Mouse (Mus musculus) stomach, postnatal 0 days (tissue): ENCODE results near the gene Gramd2. TPM values are rescaled to one million over a fixed set of nuclear protein-coding genes. Genes with fewer than 3 reads are reported as not detected.

Experiments
- ATAC-seq: fragments of 200-750 bp; cut with Nextera tagmentation; 2 replicates; pipeline ENCODE4 v1.8.0; 2017; ENCODE audit not compliant: low FRiP score, low TSS enrichment
- DNase-seq: peaks from one replicate; pipeline ENCODE4 v3.0.0-alpha.2; 2016; ENCODE audit warnings: low spot score
- H3K27ac ChIP-seq: fragments of 300-500 bp; sonication (generic); replicated peaks from 2 replicates; pipeline ENCODE4 v1.5.1; 2014; ENCODE audit warnings: mild to moderate bottlenecking, control low read depth
- H3K27me3 ChIP-seq: fragments of 300-500 bp; sonication (generic); 2 replicates; pipeline ENCODE4 v1.6.1; 2014; ENCODE audit warnings: low read length; ENCODE audit not compliant: control insufficient read depth, insufficient read depth
- H3K36me3 ChIP-seq: fragments of 300-500 bp; sonication (generic); 2 replicates; pipeline ENCODE4 v1.6.1; 2014; ENCODE audit warnings: low read length, mixed read lengths; ENCODE audit not compliant: control insufficient read depth, insufficient read depth
- H3K4me1 ChIP-seq: fragments of 300-500 bp; sonication (generic); replicated peaks from 2 replicates; pipeline ENCODE4 v1.6.1; 2014; ENCODE audit warnings: antibody characterized with exemption; ENCODE audit not compliant: control insufficient read depth, insufficient read depth
- H3K4me2 ChIP-seq: fragments of 300-500 bp; sonication (generic); replicated peaks from 2 replicates; pipeline ENCODE4 v1.6.1; 2014; ENCODE audit warnings: low read depth, mild to moderate bottlenecking, control low read depth, moderate library complexity
- H3K4me3 ChIP-seq: fragments of 300-500 bp; sonication (generic); 2 replicates; pipeline ENCODE4 v1.5.1; 2014; ENCODE audit warnings: low read depth, low read length, control low read depth
- H3K9ac ChIP-seq: fragments of 300-500 bp; sonication (generic); 2 replicates; pipeline ENCODE4 v1.6.1; 2014; ENCODE audit warnings: mild to moderate bottlenecking, low read length, control low read depth, mixed read lengths
- H3K9me3 ChIP-seq: fragments of 300-500 bp; sonication (generic); 2 replicates; pipeline ENCODE4 v1.6.1; 2016; ENCODE audit warnings: low read length; ENCODE audit not compliant: control insufficient read depth
- CTCF ChIP-seq: IDR thresholded peaks from 2 replicates; pipeline ENCODE4 v1.5.1; 2016; ENCODE audit warnings: antibody characterized with exemption, low read depth, mild to moderate bottlenecking, moderate library complexity
- EP300 ChIP-seq: optimal IDR thresholded peaks from 2 replicates; pipeline ENCODE3; 2016; ENCODE audit warnings: antibody characterized with exemption
- WGBS: fragments of 180-500 bp; shearing (Covaris S2); extraction: QIAGEN DNeasy Blood & Tissue Kit; methylation state at CpG from one replicate; pipeline ENCODE4 v1.1.7; 2014; 5-methylcytosine and 5-hydroxymethylcytosine counted together
- polyA plus RNA-seq: library from polyadenylated mRNA; unstranded; fragments of >200 nt; fragmentation: Nextera tagmentation; extraction: Ambion mirVana; gene quantifications from 2 replicates; pipeline ENCODE4 v1.2.1, GENCODE M21; 2015

Gramd2 gene
- polyA plus RNA-seq, 1 experiment from 2014 or later, result 5.9 TPM

GRCm38 (mm10) chr9:59691635-59692094 is 11.7 kb downstream of the Gramd2 start:
- TF ChIP-seq CTCF, result no peak
- TF ChIP-seq EP300, result no peak
- Histone ChIP-seq H3K4me3 (peak overlapping the region; percentile 33), H3K27me3 (no peaks in the 10 kb centered on the region), H3K27ac (peak overlapping the region; percentile 82), H3K36me3 (no peaks in the 10 kb centered on the region), H3K9ac (0 out of 2 replicates have a peak overlapping the region, but pooled peaks have one; percentile 43), H3K9me3 (no peaks in the 10 kb centered on the region), H3K4me2 (peak overlapping the region; percentile 62), H3K4me1 (peaks cover 13% of the 10 kb centered on the region)
- peak; percentile 92 for ATAC-seq
- 3% methylated on average over 23 of the region's 23 CpGs for WGBS
- DNase-seq, result peak; percentile 96

- DNase-seq (no peak), ATAC-seq (peak; percentile 27)
- Histone ChIP-seq H3K4me1 (peaks cover 13% of the 10 kb centered on the region), H3K27me3 (no peaks in the 10 kb centered on the region), H3K9me3 (no peaks in the 10 kb centered on the region), H3K4me3 (peak overlapping the region; percentile 33), H3K4me2 (peak overlapping the region; percentile 62), H3K27ac (peak overlapping the region; percentile 82), H3K36me3 (no peaks in the 10 kb centered on the region), H3K9ac (0 out of 2 replicates have a peak overlapping the region, but pooled peaks have one; percentile 43)
- no peak for TF ChIP-seq CTCF
- TF ChIP-seq EP300, result no peak
- WGBS, result 38% methylated on average over 9 of the region's 9 CpGs
Measured at GRCm38 (mm10) chr9:59692145-59692544, 12.2 kb downstream of the Gramd2 start.

- peak overlapping the region; percentile 80 for H3K27ac ChIP-seq
- H3K9me3 ChIP-seq, result no peaks in the 10 kb centered on the region
- WGBS, result 32% methylated on average over 16 of the region's 16 CpGs
- TF ChIP-seq EP300, result no peak
- no peak for TF ChIP-seq CTCF
- no peaks in the 10 kb centered on the region for H3K27me3 ChIP-seq
- no peaks in the 10 kb centered on the region for H3K36me3 ChIP-seq
- peak overlapping the region; percentile 9; the same call in 1 of the 2 replicates for H3K9ac ChIP-seq
- no peak overlapping the region for H3K4me3 ChIP-seq
- peaks cover 13% of the 10 kb centered on the region for H3K4me1 ChIP-seq
- peak; percentile 63 for DNase-seq
- H3K4me2 ChIP-seq, result no peak overlapping the region
- peak; percentile 27 for ATAC-seq
Measured at GRCm38 (mm10) chr9:59694571-59695450, 14.9 kb downstream of the Gramd2 start.

- H3K27me3 ChIP-seq, result no peaks in the 10 kb centered on the region
- peak overlapping the region; percentile 9; the same call in 1 of the 2 replicates for H3K9ac ChIP-seq
- peak overlapping the region; percentile 80 for H3K27ac ChIP-seq
- no peaks in the 10 kb centered on the region for H3K9me3 ChIP-seq
- peaks cover 13% of the 10 kb centered on the region for H3K4me1 ChIP-seq
- DNase-seq, result no peak
- TF ChIP-seq EP300, result no peak
- TF ChIP-seq CTCF, result no peak
- no peak for ATAC-seq
- 39% methylated on average over 3 of the region's 3 CpGs for WGBS
- H3K36me3 ChIP-seq, result no peaks in the 10 kb centered on the region
- H3K4me3 ChIP-seq, result no peak overlapping the region
- H3K4me2 ChIP-seq, result no peak overlapping the region
Measured at GRCm38 (mm10) chr9:59695451-59695813, 15.5 kb downstream of the Gramd2 start.

- H3K4me1 ChIP-seq, result peaks cover 11% of the 10 kb centered on the region
- H3K4me3 ChIP-seq, result no peak overlapping the region
- no peak overlapping the region for H3K27ac ChIP-seq
- H3K9me3 ChIP-seq, result no peaks in the 10 kb centered on the region
- H3K36me3 ChIP-seq, result no peaks in the 10 kb centered on the region
- H3K9ac ChIP-seq, result no peak overlapping the region
- DNase-seq, result no peak
- H3K27me3 ChIP-seq, result no peaks in the 10 kb centered on the region
- ATAC-seq, result no peak
- no peak overlapping the region for H3K4me2 ChIP-seq
- no peak for TF ChIP-seq CTCF
- TF ChIP-seq EP300, result no peak
- WGBS, result 77% methylated on average over 3 of the region's 3 CpGs
Measured at GRCm38 (mm10) chr9:59696381-59696780, 16.4 kb downstream of the Gramd2 start.

GRCm38 (mm10) chr9:59701094-59701493 is 21.1 kb downstream of the Gramd2 start:
- DNase-seq, result no peak

More at GRCm38 (mm10) chr9:59701094-59701493, 21.1 kb downstream of the Gramd2 start:
- H3K9ac ChIP-seq, result no peak overlapping the region
- no peaks in the 10 kb centered on the region for H3K36me3 ChIP-seq
- no peaks in the 10 kb centered on the region for H3K27me3 ChIP-seq
- H3K4me2 ChIP-seq, result no peak overlapping the region
- TF ChIP-seq EP300 (no peak), CTCF (no peak)
- WGBS, result 82% methylated on average over 7 of the region's 7 CpGs
- no peak overlapping the region for H3K27ac ChIP-seq
- H3K4me3 ChIP-seq, result no peak overlapping the region
- H3K9me3 ChIP-seq, result no peaks in the 10 kb centered on the region
- ATAC-seq, result no peak
- H3K4me1 ChIP-seq, result no peaks in the 10 kb centered on the region
